Mouse (Mus musculus) cerebellum, adult 2 months (tissue): ENCODE results near the gene Rhox2e.
"Not testable (repeated sequence)": the region's sequence is repeated elsewhere in the genome, so short reads cannot be mapped to it uniquely, and the experiment has no call there.

Experiments used
- CTCF ChIP-seq: fragments of 200-500 bp; IDR thresholded peaks from 2 replicates; pipeline ENCODE4 v1.5.1; 2011; ENCODE audit warnings: low read depth, mild to moderate bottlenecking, control low read depth, low read length, moderate library complexity, borderline replicate concordance; ENCODE audit not compliant: insufficient read depth
- POLR2A ChIP-seq: fragments of 200-500 bp; IDR thresholded peaks from 2 replicates; pipeline ENCODE4 v1.6.1; 2011; ENCODE audit warnings: low read length, control low read depth, borderline replicate concordance; ENCODE audit not compliant: insufficient read depth

- TF ChIP-seq CTCF, POLR2A: not testable (repeated sequence)
These were observed 11.5 kb downstream of the Rhox2e start, which contains the start of gene Rhox3e for GRCm38 (mm10) chrX:37541719-37542118.
